Mouse (Mus musculus): ENCODE measurements at regions not wholly inside any gene's neighbourhood (a gene's known extent, or its start where the extent isn't known, plus 50 kb on each side); places are given as distances from the start of the nearest gene placed in this dataset.

- Histone ChIP-seq H3K9me3 (ENCODE audit: control insufficient read depth, low read length) (no peaks in the 10 kb centered on the region), H3K27me3 (ENCODE audit: control insufficient read depth, insufficient read depth, low read length) (no peaks in the 10 kb centered on the region), H3K4me2 (replicated peaks; ENCODE audit: low read depth, low read length) (no peak overlapping the region), H3K4me1 (replicated peaks; ENCODE audit: control insufficient read depth, insufficient read depth, low read length) (no peaks in the 10 kb centered on the region), H3K36me3 (ENCODE audit: control insufficient read depth, insufficient read depth, low read length) (no peaks in the 10 kb centered on the region), H3K27ac (ENCODE audit: low read depth, low read length) (no peak overlapping the region), H3K4me3 (ENCODE audit: low read depth, low read length) (no peak overlapping the region), H3K9ac (ENCODE audit: low read depth, low read length) (no peak overlapping the region)
- ATAC-seq (ENCODE audit: low FRiP score) (no peak), DNase-seq (ENCODE audit: low spot score) (no peak)
- WGBS = 86% methylated on average over 2 of the region's 2 CpGs
Measured at GRCm38 (mm10) chr9:122531806-122532205, 180.4 kb downstream of the Abhd5 start.

GRCm38 (mm10) chr9:122534121-122534814 is 182.9 kb downstream of the Abhd5 start:
- H3K36me3 ChIP-seq (ENCODE audit: control insufficient read depth, insufficient read depth, low read length) = no peaks in the 10 kb centered on the region
- no peak overlapping the region for H3K27ac ChIP-seq (ENCODE audit: low read depth, low read length)
- H3K9ac ChIP-seq (ENCODE audit: low read depth, low read length) = no peak overlapping the region
- ATAC-seq (ENCODE audit: low FRiP score) (no peak), DNase-seq (ENCODE audit: low spot score) (no peak)
- H3K27me3 ChIP-seq (ENCODE audit: control insufficient read depth, insufficient read depth, low read length) = no peaks in the 10 kb centered on the region
- no peak overlapping the region for H3K4me3 ChIP-seq (ENCODE audit: low read depth, low read length)
- 66% methylated on average over 15 of the region's 15 CpGs for WGBS
- no peaks in the 10 kb centered on the region for H3K9me3 ChIP-seq (ENCODE audit: control insufficient read depth, low read length)
- no peak overlapping the region for H3K4me2 ChIP-seq (replicated peaks; ENCODE audit: low read depth, low read length)
- no peaks in the 10 kb centered on the region for H3K4me1 ChIP-seq (replicated peaks; ENCODE audit: control insufficient read depth, insufficient read depth, low read length)

GRCm38 (mm10) chr9:122534965-122535364 is 183.6 kb downstream of the Abhd5 start:
- WGBS = 58% methylated on average over 2 of the region's 2 CpGs
- Histone ChIP-seq H3K36me3 (ENCODE audit: control insufficient read depth, insufficient read depth, low read length) (no peaks in the 10 kb centered on the region), H3K27me3 (ENCODE audit: control insufficient read depth, insufficient read depth, low read length) (no peaks in the 10 kb centered on the region), H3K4me1 (replicated peaks; ENCODE audit: control insufficient read depth, insufficient read depth, low read length) (no peaks in the 10 kb centered on the region), H3K4me2 (replicated peaks; ENCODE audit: low read depth, low read length) (no peak overlapping the region), H3K4me3 (ENCODE audit: low read depth, low read length) (no peak overlapping the region), H3K27ac (ENCODE audit: low read depth, low read length) (no peak overlapping the region), H3K9ac (ENCODE audit: low read depth, low read length) (no peak overlapping the region), H3K9me3 (ENCODE audit: control insufficient read depth, low read length) (no peaks in the 10 kb centered on the region)
- ATAC-seq (ENCODE audit: low FRiP score) (no peak), DNase-seq (ENCODE audit: low spot score) (no peak)

GRCm38 (mm10) chr9:122540091-122540490 is 188.7 kb downstream of the Abhd5 start:
- no peaks in the 10 kb centered on the region for H3K27me3 ChIP-seq (ENCODE audit: control insufficient read depth, insufficient read depth, low read length)
- no peaks in the 10 kb centered on the region for H3K4me1 ChIP-seq (replicated peaks; ENCODE audit: control insufficient read depth, insufficient read depth, low read length)
- peak; percentile 15 for DNase-seq (ENCODE audit: low spot score)
- H3K36me3 ChIP-seq (ENCODE audit: control insufficient read depth, insufficient read depth, low read length) = no peaks in the 10 kb centered on the region
- H3K9ac ChIP-seq (ENCODE audit: low read depth, low read length) = no peak overlapping the region
- no peaks in the 10 kb centered on the region for H3K9me3 ChIP-seq (ENCODE audit: control insufficient read depth, low read length)
- no peak overlapping the region for H3K27ac ChIP-seq (ENCODE audit: low read depth, low read length)
- no peak overlapping the region for H3K4me3 ChIP-seq (ENCODE audit: low read depth, low read length)
- no peak overlapping the region for H3K4me2 ChIP-seq (replicated peaks; ENCODE audit: low read depth, low read length)
- no peak for ATAC-seq (ENCODE audit: low FRiP score)
- 53% methylated on average over 3 of the region's 3 CpGs for WGBS

- no peak for ATAC-seq (ENCODE audit: low FRiP score)
- no peaks in the 10 kb centered on the region for H3K36me3 ChIP-seq (ENCODE audit: control insufficient read depth, insufficient read depth, low read length)
- no peaks in the 10 kb centered on the region for H3K4me1 ChIP-seq (replicated peaks; ENCODE audit: control insufficient read depth, insufficient read depth, low read length)
- H3K27ac ChIP-seq (ENCODE audit: low read depth, low read length) = no peak overlapping the region
- 90% methylated on average over 9 of the region's 9 CpGs for WGBS
- DNase-seq (ENCODE audit: low spot score) = no peak
- no peak overlapping the region for H3K4me3 ChIP-seq (ENCODE audit: low read depth, low read length)
- H3K4me2 ChIP-seq (replicated peaks; ENCODE audit: low read depth, low read length) = no peak overlapping the region
- no peak overlapping the region for H3K9ac ChIP-seq (ENCODE audit: low read depth, low read length)
- H3K9me3 ChIP-seq (ENCODE audit: control insufficient read depth, low read length) = no peaks in the 10 kb centered on the region
- H3K27me3 ChIP-seq (ENCODE audit: control insufficient read depth, insufficient read depth, low read length) = no peaks in the 10 kb centered on the region
Measured at GRCm38 (mm10) chr9:122556051-122556450, 191.1 kb upstream of the Topaz1 start.

- WGBS = 76% methylated on average over 3 of the region's 3 CpGs
- Histone ChIP-seq H3K4me1 (replicated peaks; ENCODE audit: control insufficient read depth, insufficient read depth, low read length) (peaks cover 4% of the 10 kb centered on the region), H3K9ac (ENCODE audit: low read depth, low read length) (no peak overlapping the region), H3K27me3 (ENCODE audit: control insufficient read depth, insufficient read depth, low read length) (peaks cover 43% of the 10 kb centered on the region), H3K4me2 (replicated peaks; ENCODE audit: low read depth, low read length) (no peak overlapping the region), H3K4me3 (ENCODE audit: low read depth, low read length) (no peak overlapping the region), H3K9me3 (ENCODE audit: control insufficient read depth, low read length) (no peaks in the 10 kb centered on the region), H3K27ac (ENCODE audit: low read depth, low read length) (no peak overlapping the region), H3K36me3 (ENCODE audit: control insufficient read depth, insufficient read depth, low read length) (no peaks in the 10 kb centered on the region)
- no peak for DNase-seq (ENCODE audit: low spot score)
- no peak for ATAC-seq (ENCODE audit: low FRiP score)
Measured at GRCm38 (mm10) chr9:122566060-122566459, 181.1 kb upstream of the Topaz1 start.

GRCm38 (mm10) chr9:122568691-122569441 is 178.3 kb upstream of the Topaz1 start:
- peak overlapping the region; percentile 40 for H3K4me3 ChIP-seq (ENCODE audit: low read depth, low read length)
- no peaks in the 10 kb centered on the region for H3K36me3 ChIP-seq (ENCODE audit: control insufficient read depth, insufficient read depth, low read length)
- H3K9ac ChIP-seq (ENCODE audit: low read depth, low read length) = peak overlapping the region; percentile 31; the same call in 1 of the 2 replicates
- H3K9me3 ChIP-seq (ENCODE audit: control insufficient read depth, low read length) = no peaks in the 10 kb centered on the region
- DNase-seq (ENCODE audit: low spot score) = no peak
- ATAC-seq (ENCODE audit: low FRiP score) = peak; percentile 38
- H3K27me3 ChIP-seq (ENCODE audit: control insufficient read depth, insufficient read depth, low read length) = peaks cover 58% of the 10 kb centered on the region
- H3K27ac ChIP-seq (ENCODE audit: low read depth, low read length) = no peak overlapping the region
- 1% methylated on average over 68 of the region's 68 CpGs for WGBS
- peak overlapping the region; percentile 92 for H3K4me2 ChIP-seq (replicated peaks; ENCODE audit: low read depth, low read length)
- peaks cover 4% of the 10 kb centered on the region for H3K4me1 ChIP-seq (replicated peaks; ENCODE audit: control insufficient read depth, insufficient read depth, low read length)

GRCm38 (mm10) chr9:122569511-122570455 is 177.4 kb upstream of the Topaz1 start:
- Histone ChIP-seq H3K4me1 (replicated peaks; ENCODE audit: control insufficient read depth, insufficient read depth, low read length) (peaks cover 4% of the 10 kb centered on the region), H3K4me2 (replicated peaks; ENCODE audit: low read depth, low read length) (peak overlapping the region; percentile 92), H3K27ac (ENCODE audit: low read depth, low read length) (no peak overlapping the region), H3K36me3 (ENCODE audit: control insufficient read depth, insufficient read depth, low read length) (no peaks in the 10 kb centered on the region), H3K9me3 (ENCODE audit: control insufficient read depth, low read length) (no peaks in the 10 kb centered on the region), H3K4me3 (ENCODE audit: low read depth, low read length) (peak overlapping the region; percentile 40), H3K27me3 (ENCODE audit: control insufficient read depth, insufficient read depth, low read length) (peaks cover 63% of the 10 kb centered on the region), H3K9ac (ENCODE audit: low read depth, low read length) (peak overlapping the region; percentile 31; the same call in 1 of the 2 replicates)
- no peak for ATAC-seq (ENCODE audit: low FRiP score)
- DNase-seq (ENCODE audit: low spot score) = peak; percentile 66
- under 1% methylated on average over 48 of the region's 48 CpGs for WGBS
